Comparison of ENCODE assay signal across 7 mouse cellular contexts in the genomic region with DNA sequence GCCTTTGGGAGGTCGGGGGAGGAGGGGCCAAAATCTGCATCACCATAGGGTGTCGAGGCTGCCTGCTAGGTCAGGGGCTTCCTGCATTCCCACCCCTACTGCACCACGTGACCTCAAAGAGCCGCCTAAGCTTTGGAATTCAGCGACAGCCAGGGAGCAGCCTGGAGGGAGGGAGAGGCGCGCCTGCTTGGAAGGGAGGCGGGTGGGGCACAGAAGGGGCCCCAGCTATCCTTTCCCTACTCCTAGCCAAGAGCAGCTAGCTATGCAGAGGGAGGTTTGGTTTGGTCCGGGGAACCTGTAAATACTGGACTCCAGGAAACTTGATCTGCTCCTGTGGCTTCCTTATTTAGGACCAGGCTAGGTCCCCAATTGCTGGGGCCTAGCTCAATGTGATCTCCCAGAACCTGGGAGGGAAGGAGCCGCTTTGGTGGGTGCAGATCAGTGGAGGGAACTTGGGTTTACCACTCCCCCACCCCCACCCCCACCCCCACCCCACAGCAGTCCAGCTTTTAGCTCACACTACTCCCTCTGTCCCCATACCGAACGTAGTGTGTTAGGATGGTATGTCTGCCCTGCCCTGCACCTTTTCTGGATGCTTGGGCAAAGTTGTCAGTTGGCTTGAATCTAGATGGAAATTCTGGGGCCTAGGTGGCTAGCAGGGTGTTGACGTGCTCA. TPM values are rescaled to one million over a fixed set of nuclear protein-coding genes. Genes with fewer than 3 reads are reported as not detected.
DNase-seq lines count a peak whose midpoint lies in the region; ATAC-seq and TF ChIP-seq lines count a peak whose summit lies in the region.

No protein-coding gene starts in this region.

- H3K4me3 ChIP-seq in forebrain, embryonic 15.5 days: no peak overlapping the region
- no peak overlapping the region for H3K4me3 ChIP-seq in liver, embryonic 14.5 days (ENCODE audit: insufficient read depth in 1 of 2, low read depth in 2 of 2, low read length in 2 of 2)
- H3K4me3 ChIP-seq in neural tube, embryonic 14.5 days (ENCODE audit: low read depth, low read length): no peak overlapping the region

- H3K27me3 ChIP-seq in forebrain, embryonic 15.5 days: no peaks in the 10 kb centered on the region
- H3K27me3 ChIP-seq in liver, embryonic 14.5 days (ENCODE audit: control insufficient read depth, insufficient read depth, low read length): no peaks in the 10 kb centered on the region; the same call in 1 of the 2 replicates
- H3K27me3 ChIP-seq in neural tube, embryonic 14.5 days (ENCODE audit: control insufficient read depth, insufficient read depth, low read length): no peaks in the 10 kb centered on the region; the same call in 1 of the 2 replicates

- H3K27ac ChIP-seq in forebrain, embryonic 15.5 days (replicated peaks): no peak overlapping the region
- H3K27ac ChIP-seq in liver, embryonic 14.5 days: no peak overlapping the region
- H3K27ac ChIP-seq in neural tube, embryonic 14.5 days (ENCODE audit: low read depth, low read length): no peak overlapping the region

- H3K4me1 ChIP-seq in forebrain, embryonic 15.5 days: peaks cover 11% of the 10 kb centered on the region
- H3K4me1 ChIP-seq in liver, embryonic 14.5 days (replicated peaks; ENCODE audit: control insufficient read depth in 2 of 2, insufficient read depth in 2 of 2, low read length in 1 of 2): peaks cover 0 to 16% of the 10 kb centered on the region in 2 experiments; a peak in 2 of 4 replicates
- H3K4me1 ChIP-seq in neural tube, embryonic 14.5 days (ENCODE audit: control insufficient read depth, insufficient read depth, low read length): no peaks in the 10 kb centered on the region

- no peaks in the 10 kb centered on the region for H3K36me3 ChIP-seq in forebrain, embryonic 15.5 days
- H3K36me3 ChIP-seq in liver, embryonic 14.5 days (replicated peaks; ENCODE audit: control insufficient read depth, insufficient read depth, low read depth): no peaks in the 10 kb centered on the region
- H3K36me3 ChIP-seq in neural tube, embryonic 14.5 days (ENCODE audit: control insufficient read depth, insufficient read depth, low read length): no peaks in the 10 kb centered on the region

- no peaks in the 10 kb centered on the region for H3K9me3 ChIP-seq in forebrain, embryonic 15.5 days
- no peaks in the 10 kb centered on the region for H3K9me3 ChIP-seq in liver, embryonic 14.5 days (ENCODE audit: control insufficient read depth, low read length)
- H3K9me3 ChIP-seq in neural tube, embryonic 14.5 days (ENCODE audit: control insufficient read depth, low read length): no peaks in the 10 kb centered on the region

- H3K9ac ChIP-seq in forebrain, embryonic 15.5 days (replicated peaks): no peak overlapping the region
- no peak overlapping the region for H3K9ac ChIP-seq in liver, embryonic 14.5 days (replicated peaks)
- no peak overlapping the region for H3K9ac ChIP-seq in neural tube, embryonic 14.5 days (replicated peaks; ENCODE audit: low read depth, low read length)

- ATAC-seq in forebrain, embryonic 15.5 days (replicated peaks): peak; percentile 54; the same call in 1 of the 2 replicates
- ATAC-seq in liver, embryonic 14.5 days (ENCODE audit: insufficient read depth): peak; percentile 68
- ATAC-seq in neural tube, embryonic 14.5 days (ENCODE audit: low read depth): peak; percentile 54; the same call in 1 of the 2 replicates
- no peak for ATAC-seq in activated CD4-positive, CD25-positive, alpha-beta regulatory T cell, adult 4 months

- TF ChIP-seq POLR2A in brain, embryonic 14.5 days (IDR thresholded peaks at IDR 0.05; ENCODE audit: borderline replicate concordance, extremely low read depth, insufficient read depth, insufficient read length, poor library complexity, severe bottlenecking): no peak

- TF ChIP-seq EP300 in liver, embryonic 14.5 days (IDR thresholded peaks at IDR 0.05; ENCODE audit: low read depth): no peak

- H3K4me2 ChIP-seq in forebrain, embryonic 15.5 days (replicated peaks): no peak overlapping the region
- no peak overlapping the region for H3K4me2 ChIP-seq in liver, embryonic 14.5 days (ENCODE audit: low read depth)
- 0 out of 2 replicates have a peak overlapping the region, but pooled peaks have one; percentile 2 for H3K4me2 ChIP-seq in neural tube, embryonic 14.5 days (ENCODE audit: low read depth, low read length)

- 9% methylated on average over 13 of the region's 13 CpGs for WGBS in forebrain, embryonic 15.5 days
- 35% methylated on average over 13 of the region's 13 CpGs for WGBS in liver, embryonic 14.5 days (ENCODE audit: insufficient replicate concordance)
- WGBS in neural tube, embryonic 14.5 days: 10% methylated on average over 13 of the region's 13 CpGs

- DNase-seq in brain, embryonic 14.5 days (ENCODE audit: low read depth): peak; percentile 78
- peak; percentile 56 for DNase-seq in hindlimb bud, embryonic 11.5 days (ENCODE audit: extremely low spot score, low read depth, low spot score)
- DNase-seq in liver, embryonic 14.5 days (ENCODE audit: low read depth in 3 of 3, low spot score in 3 of 3): peak in 2 of 3 experiments; percentile 30 to 35
- DNase-seq in layer of hippocampus, postnatal 36 days: no peak

- no peak for TF ChIP-seq CTCF in brain, embryonic 14.5 days (IDR thresholded peaks at IDR 0.05; ENCODE audit: borderline replicate concordance, extremely low read depth, insufficient read depth, insufficient read length)
- no peak for TF ChIP-seq CTCF in liver, embryonic 14.5 days (IDR thresholded peaks at IDR 0.05; ENCODE audit: low read depth)

RNA-seq across cellular contexts. Expression of gene Ctdsp2, which starts 6.3 kb away (rescaled TPM):
- polyA plus RNA-seq in brain, embryonic 14.5 days (2012; rRNA removed): 73.2 and 79.8 TPM in 2 replicates
- 26.0 and 26.9 TPM in 2 replicates for polyA plus RNA-seq in forebrain, embryonic 15.5 days (2015; fragmentation: Nextera tagmentation; extraction: Ambion mirVana)
- 18.8 and 19.4 TPM in 2 replicates for polyA plus RNA-seq in liver, embryonic 14.5 days (2012; rRNA removed)
- polyA plus RNA-seq in liver, embryonic 14.5 days (2014; fragmentation: Nextera tagmentation; extraction: Ambion mirVana): 13.3 and 15.8 TPM in 2 replicates
- 15.1 and 27.9 TPM in 2 replicates for polyA plus RNA-seq in neural tube, embryonic 14.5 days (2014; fragmentation: Nextera tagmentation; extraction: Ambion mirVana)
- total RNA-seq in layer of hippocampus, postnatal 36 days (2021): 100 to 1,000 TPM; 103 to 114 TPM
- 10 to 100 TPM; 29.8 to 35.8 TPM for polyA plus RNA-seq in activated CD4-positive, CD25-positive, alpha-beta regulatory T cell, adult 4 months (2017; shearing (Covaris generic))

RNA-seq across cellular contexts. Expression of gene Avil, which starts 28.3 kb away (rescaled TPM):
- 0.28 and 1.7 TPM in 2 replicates for polyA plus RNA-seq in brain, embryonic 14.5 days (2012; rRNA removed)
- polyA plus RNA-seq in forebrain, embryonic 15.5 days (2015; fragmentation: Nextera tagmentation; extraction: Ambion mirVana): 0.26 and 0.45 TPM in 2 replicates
- 0.02 and 0.12 TPM in 2 replicates for polyA plus RNA-seq in liver, embryonic 14.5 days (2012; rRNA removed)
- 0.03 TPM in 1 of 2 replicates, not detected in the other for polyA plus RNA-seq in liver, embryonic 14.5 days (2014; fragmentation: Nextera tagmentation; extraction: Ambion mirVana)
- 0.15 and 27.1 TPM in 2 replicates for polyA plus RNA-seq in neural tube, embryonic 14.5 days (2014; fragmentation: Nextera tagmentation; extraction: Ambion mirVana)
- total RNA-seq in layer of hippocampus, postnatal 36 days (2021): under 1 TPM; 0.35 to 0.40 TPM
- not detected for polyA plus RNA-seq in activated CD4-positive, CD25-positive, alpha-beta regulatory T cell, adult 4 months (2017; shearing (Covaris generic))

RNA-seq across cellular contexts. Expression of gene Tsfm, which starts 58.5 kb away (rescaled TPM):
- polyA plus RNA-seq in brain, embryonic 14.5 days (2012; rRNA removed): 41.2 and 52.3 TPM in 2 replicates
- 67.3 and 70.6 TPM in 2 replicates for polyA plus RNA-seq in forebrain, embryonic 15.5 days (2015; fragmentation: Nextera tagmentation; extraction: Ambion mirVana)
- polyA plus RNA-seq in liver, embryonic 14.5 days (2012; rRNA removed): 22.8 and 26.7 TPM in 2 replicates
- 40.7 and 49.2 TPM in 2 replicates for polyA plus RNA-seq in liver, embryonic 14.5 days (2014; fragmentation: Nextera tagmentation; extraction: Ambion mirVana)
- polyA plus RNA-seq in neural tube, embryonic 14.5 days (2014; fragmentation: Nextera tagmentation; extraction: Ambion mirVana): 60.1 and 64.6 TPM in 2 replicates
- total RNA-seq in layer of hippocampus, postnatal 36 days (2021): 10 to 100 TPM; 25.8 to 28.0 TPM
- polyA plus RNA-seq in activated CD4-positive, CD25-positive, alpha-beta regulatory T cell, adult 4 months (2017; shearing (Covaris generic)): 10 to 100 TPM; 42.5 to 57.1 TPM

Comparison
In these comparisons a context has a peak if more than half of its experiments do, and no peak if none do; other contexts are left out.
1. DNase-seq: peak in brain, embryonic 14.5 days (single experiment), hindlimb bud, embryonic 11.5 days (single experiment) and liver, embryonic 14.5 days (2 of 3); none in layer of hippocampus, postnatal 36 days (0 of 2).